Comparison of ENCODE assay signal across 27 mouse cellular contexts in genomic region chr7:43675091-43675490, GRCm38 (mm10). TPM values are rescaled to one million over a fixed set of nuclear protein-coding genes. Genes with fewer than 3 reads are reported as not detected.
DNase-seq lines count a peak whose midpoint lies in the region; TF ChIP-seq lines count a peak whose summit lies in the region.
"Had no signal": no experiment of that assay in that cellular context is flagged by ENCODE, and none has a peak within 500 bp of the region (broad histone marks: within the 10 kb centered on the region; RNA-seq: fewer than 3 reads in every experiment).

No protein-coding gene starts in this region.

- H3K27me3 ChIP-seq in E14TG2a.4 (ENCODE audit: insufficient read depth, low read length), result peaks cover 15% of the 10 kb centered on the region
- H3K27me3 ChIP-seq: embryonic facial prominence, embryonic 12.5 days; embryonic facial prominence, embryonic 15.5 days; hindbrain, embryonic 12.5 days; hindbrain, embryonic 15.5 days; Patski had no signal

- H3K4me3 ChIP-seq in E14TG2a.4 (replicated peaks; ENCODE audit: low read length) (peak overlapping the region; percentile 79), ES-E14 (ENCODE audit: insufficient read depth in 1 of 2, low read depth in 1 of 2, low read length in 2 of 2, poor library complexity in 1 of 2, severe bottlenecking in 1 of 2) (peak overlapping the region; percentile 69 to 72)
- H3K4me3 ChIP-seq: embryonic facial prominence, embryonic 12.5 days; embryonic facial prominence, embryonic 15.5 days; gastrocnemius, adult 2 months; hindbrain, embryonic 12.5 days; hindbrain, embryonic 15.5 days had no signal

- in situ Hi-C loops in ES-E14 (cut with MboI; ENCODE audit: low sequenced_read_pairs in 2 of 2, unreplicated experiment in 2 of 2), result loop anchor here (25.0 kb wide), 1 partner anchor 212 kb away; the partner anchor contains the start of gene Klk4 (in 2 of the 2)

- H3K27ac ChIP-seq in ES-E14 (ENCODE audit: insufficient read depth, low read depth, low read length, poor library complexity, severe bottlenecking), result no peak overlapping the region
- H3K27ac ChIP-seq: embryonic facial prominence, embryonic 12.5 days; embryonic facial prominence, embryonic 15.5 days; gastrocnemius, adult 2 months; hindbrain, embryonic 12.5 days; hindbrain, embryonic 15.5 days had no signal

- H3K4me1 ChIP-seq in E14TG2a.4 (replicated peaks; ENCODE audit: low read depth, low read length) (peaks cover 42% of the 10 kb centered on the region), ES-E14 (ENCODE audit: control insufficient read depth in 2 of 2, insufficient read depth in 2 of 2, low read length in 2 of 2, poor library complexity in 1 of 2) (peaks cover 2 to 11% of the 10 kb centered on the region in 2 experiments; a peak in 1 of 4 replicates)

- peak overlapping the region; percentile 51 for H3K9ac ChIP-seq in ES-E14 (ENCODE audit: insufficient read depth, low read depth, low read length, poor library complexity, severe bottlenecking)
- H3K9ac ChIP-seq: embryonic facial prominence, embryonic 12.5 days; embryonic facial prominence, embryonic 15.5 days; forebrain, postnatal 0 days; hindbrain, embryonic 12.5 days; hindbrain, embryonic 15.5 days had no signal

- peak; percentile 30 for DNase-seq in cerebellum, adult 9-11 months
- DNase-seq in cerebellum, postnatal 10 days, result no peak
- peak; percentile 30 for DNase-seq in 3134 (ENCODE audit: extremely low read depth, insufficient read length, low spot score)
- DNase-seq in ES-E14 (ENCODE audit: low read depth, low spot score), result no peak
- DNase-seq in spleen, postnatal 36 days (ENCODE audit: low spot score in 2 of 2), result no peak
- no peak for DNase-seq in thymus, postnatal 4 days
- DNase-seq: adrenal gland, adult 2 months; adrenal gland, postnatal 14 days; cerebellum, adult 11 months; cerebellum, postnatal 14 days; forebrain, postnatal 0 days; gastrocnemius, adult 2 months; gastrocnemius, postnatal 14 days; heart, adult 11 months had no signal

- no peak for TF ChIP-seq CTCF in E14TG2a.4 (conservative IDR thresholded peaks at IDR 0.05; ENCODE audit: low read length)

- H3K36me3 ChIP-seq in E14TG2a.4 (ENCODE audit: insufficient read depth, low read length) (peaks cover 9% of the 10 kb centered on the region), ES-E14 (ENCODE audit: control insufficient read depth, insufficient read depth, low read length, poor library complexity, severe bottlenecking) (peaks cover 4% of the 10 kb centered on the region; the same call in 1 of the 2 replicates)

- H3K9me3 ChIP-seq in E14TG2a.4 (ENCODE audit: low read length) (no peaks in the 10 kb centered on the region), ES-E14 (ENCODE audit: control insufficient read depth, insufficient read depth, low read depth, low read length) (no peaks in the 10 kb centered on the region)
- H3K9me3 ChIP-seq: embryonic facial prominence, embryonic 12.5 days; hindbrain, embryonic 15.5 days had no signal

TF ChIP-seq in ES-E14, 5 proteins besides CTCF, POLR2A, EP300 and RAD21:
- TF ChIP-seq HCFC1 (IDR thresholded peaks at IDR 0.05; ENCODE audit: borderline replicate concordance, insufficient read depth, low read length) (0 out of 2 replicates have a peak, but pooled peaks have one; percentile 47), MAFK (IDR thresholded peaks at IDR 0.05; ENCODE audit: insufficient read depth, low read depth, low read length) (no peak), ZNF384 (IDR thresholded peaks at IDR 0.05; ENCODE audit: low read depth, low read length) (no peak), CHD2 (IDR thresholded peaks at IDR 0.05; ENCODE audit: low read depth, low read length) (no peak), ZC3H11A (IDR thresholded peaks at IDR 0.05; ENCODE audit: borderline replicate concordance, low read depth, low read length) (no peak)

RNA-seq across cellular contexts. Expression of gene Ctu1, which starts 3.3 kb away (rescaled TPM):
- total RNA-seq in ES-E14 (2012; rRNA removed), result 9.6 and 10.0 TPM in 2 replicates

RNA-seq across cellular contexts. Expression of gene Klk14, which starts 15.1 kb away (rescaled TPM):
- 0.18 TPM in 1 of 2 replicates, not detected in the other for total RNA-seq in ES-E14 (2012; rRNA removed)
- total RNA-seq: adrenal gland, adult 2 months; adrenal gland, postnatal 14 days; common myeloid progenitor, adult 5-6 weeks; forebrain, postnatal 0 days; G1E; gastrocnemius, adult 2 months; gastrocnemius, postnatal 14 days; gastrocnemius, postnatal 4 days; hematopoietic stem cell, adult 5-6 weeks had no signal

RNA-seq across cellular contexts. Expression of gene Siglece, which starts 15.1 kb away (rescaled TPM):
- total RNA-seq in ES-E14 (2012; rRNA removed), result not detected in 2 replicates

RNA-seq across cellular contexts. Expression of gene Klk13, which starts 37.3 kb away (rescaled TPM):
- 0.36 and 1.5 TPM in 2 replicates for total RNA-seq in ES-E14 (2012; rRNA removed)
- total RNA-seq: adrenal gland, adult 2 months; adrenal gland, postnatal 14 days; adrenal gland, postnatal 4 days; common myeloid progenitor, adult 5-6 weeks; forebrain, postnatal 0 days; gastrocnemius, postnatal 14 days; gastrocnemius, postnatal 4 days; heart, adult 8-10 months; heart, postnatal 25 days; hematopoietic stem cell, adult 5-6 weeks had no signal

RNA-seq across cellular contexts. Expression of gene Ceacam18, which starts 40.6 kb away (rescaled TPM):
- 0.11 TPM in 1 of 2 replicates, not detected in the other for total RNA-seq in ES-E14 (2012; rRNA removed)
- total RNA-seq: adrenal gland, adult 2 months; common myeloid progenitor, adult 5-6 weeks; forebrain, postnatal 0 days; gastrocnemius, adult 2 months; gastrocnemius, postnatal 14 days; gastrocnemius, postnatal 4 days; heart, adult 8-10 months; heart, postnatal 25 days; hematopoietic stem cell, adult 5-6 weeks had no signal

Comparison
In these comparisons a context has a peak if more than half of its experiments do, and no peak if none do; other contexts are left out.
1. DNase-seq: peak in cerebellum, adult 9-11 months (single experiment) and 3134 (single experiment); none in cerebellum, postnatal 10 days (0 of 2), ES-E14 (single experiment), spleen, postnatal 36 days (0 of 2) and thymus, postnatal 4 days (single experiment).